Mouse (Mus musculus): ENCODE results near the gene Alg11. TPM values are rescaled to one million over a fixed set of nuclear protein-coding genes. Genes with fewer than 3 reads are reported as not detected.

Alg11 gene
- total RNA-seq, 1 experiment, result 44.7 TPM

GRCm38 (mm10) chr8:22047699-22048464, 12.6 kb upstream of the Alg11 start:
- Histone ChIP-seq H3K36me3 (ENCODE audit: control insufficient read depth, insufficient read depth, low read length, poor library complexity, severe bottlenecking) (no peaks in the 10 kb centered on the region), H3K9ac (ENCODE audit: insufficient read depth, low read depth, low read length, poor library complexity, severe bottlenecking) (no peak overlapping the region), H3K4me3 (ENCODE audit: insufficient read depth in 1 of 2, low read depth in 1 of 2, low read length in 2 of 2, poor library complexity in 1 of 2, severe bottlenecking in 1 of 2) (no peak overlapping the region), H3K9me3 (ENCODE audit: control insufficient read depth, insufficient read depth, low read depth, low read length) (no peaks in the 10 kb centered on the region), H3K4me1 (ENCODE audit: control insufficient read depth in 2 of 2, insufficient read depth in 2 of 2, low read length in 2 of 2, poor library complexity in 1 of 2) (peaks cover 0 to 5% of the 10 kb centered on the region in 2 experiments; a peak in 2 of 4 replicates), H3K27ac (ENCODE audit: insufficient read depth, low read depth, low read length, poor library complexity, severe bottlenecking) (no peak overlapping the region)
- TF ChIP-seq MAFK (IDR thresholded peaks at IDR 0.05; ENCODE audit: insufficient read depth, low read depth, low read length) (no peak), ZC3H11A (IDR thresholded peaks at IDR 0.05; ENCODE audit: borderline replicate concordance, low read depth, low read length) (0 out of 2 replicates have a peak, but pooled peaks have one; percentile 48), ZNF384 (IDR thresholded peaks at IDR 0.05; ENCODE audit: low read depth, low read length) (no peak), CHD2 (IDR thresholded peaks at IDR 0.05; ENCODE audit: low read depth, low read length) (no peak)
- DNase-seq (ENCODE audit: low read depth, low spot score), result peak; percentile 76
- in situ Hi-C loops (cut with MboI; ENCODE audit: low sequenced_read_pairs in 2 of 2, unreplicated experiment in 2 of 2), result no loop called here

GRCm38 (mm10) chr8:22054674-22055491, 5.6 kb upstream of the Alg11 start:
- in situ Hi-C loops (cut with MboI; ENCODE audit: low sequenced_read_pairs in 2 of 2, unreplicated experiment in 2 of 2), result no loop called here
- H3K4me3 ChIP-seq (ENCODE audit: insufficient read depth in 1 of 2, low read depth in 1 of 2, low read length in 2 of 2, poor library complexity in 1 of 2, severe bottlenecking in 1 of 2), result no peak overlapping the region
- H3K9ac ChIP-seq (ENCODE audit: insufficient read depth, low read depth, low read length, poor library complexity, severe bottlenecking), result no peak overlapping the region
- no peak for DNase-seq (ENCODE audit: low read depth, low spot score)
- no peaks in the 10 kb centered on the region for H3K36me3 ChIP-seq (ENCODE audit: control insufficient read depth, insufficient read depth, low read length, poor library complexity, severe bottlenecking)
- H3K9me3 ChIP-seq (ENCODE audit: control insufficient read depth, insufficient read depth, low read depth, low read length), result no peaks in the 10 kb centered on the region
- no peaks in the 10 kb centered on the region; a peak in 1 of 4 replicates for H3K4me1 ChIP-seq (ENCODE audit: control insufficient read depth in 2 of 2, insufficient read depth in 2 of 2, low read length in 2 of 2, poor library complexity in 1 of 2)
- TF ChIP-seq CHD2 (IDR thresholded peaks at IDR 0.05; ENCODE audit: low read depth, low read length) (no peak), HCFC1 (IDR thresholded peaks at IDR 0.05; ENCODE audit: borderline replicate concordance, insufficient read depth, low read length) (no peak), ZNF384 (IDR thresholded peaks at IDR 0.05; ENCODE audit: low read depth, low read length) (no peak), MAFK (IDR thresholded peaks at IDR 0.05; ENCODE audit: insufficient read depth, low read depth, low read length) (no peak), ZC3H11A (IDR thresholded peaks at IDR 0.05; ENCODE audit: borderline replicate concordance, low read depth, low read length) (no peak)
- no peak overlapping the region for H3K27ac ChIP-seq (ENCODE audit: insufficient read depth, low read depth, low read length, poor library complexity, severe bottlenecking)

- Histone ChIP-seq H3K4me1 (ENCODE audit: control insufficient read depth in 2 of 2, insufficient read depth in 2 of 2, low read length in 2 of 2, poor library complexity in 1 of 2) (no peaks in the 10 kb centered on the region; a peak in 1 of 4 replicates), H3K27ac (ENCODE audit: insufficient read depth, low read depth, low read length, poor library complexity, severe bottlenecking) (no peak overlapping the region), H3K36me3 (ENCODE audit: control insufficient read depth, insufficient read depth, low read length, poor library complexity, severe bottlenecking) (no peaks in the 10 kb centered on the region), H3K4me3 (ENCODE audit: insufficient read depth in 1 of 2, low read depth in 1 of 2, low read length in 2 of 2, poor library complexity in 1 of 2, severe bottlenecking in 1 of 2) (no peak overlapping the region), H3K9me3 (ENCODE audit: control insufficient read depth, insufficient read depth, low read depth, low read length) (no peaks in the 10 kb centered on the region), H3K9ac (ENCODE audit: insufficient read depth, low read depth, low read length, poor library complexity, severe bottlenecking) (no peak overlapping the region)
- TF ChIP-seq MAFK (IDR thresholded peaks at IDR 0.05; ENCODE audit: insufficient read depth, low read depth, low read length) (no peak), ZNF384 (IDR thresholded peaks at IDR 0.05; ENCODE audit: low read depth, low read length) (no peak), HCFC1 (IDR thresholded peaks at IDR 0.05; ENCODE audit: borderline replicate concordance, insufficient read depth, low read length) (no peak), CHD2 (IDR thresholded peaks at IDR 0.05; ENCODE audit: low read depth, low read length) (no peak)
- in situ Hi-C loops (cut with MboI; ENCODE audit: low sequenced_read_pairs in 2 of 2, unreplicated experiment in 2 of 2), result no loop called here
- no peak for DNase-seq (ENCODE audit: low read depth, low spot score)
Measured at GRCm38 (mm10) chr8:22055492-22055877, 5.0 kb upstream of the Alg11 start.

- Histone ChIP-seq H3K4me1 (ENCODE audit: control insufficient read depth in 2 of 2, insufficient read depth in 2 of 2, low read length in 2 of 2, poor library complexity in 1 of 2) (peaks cover 0 to 3% of the 10 kb centered on the region in 2 experiments; a peak in 2 of 4 replicates), H3K4me3 (ENCODE audit: insufficient read depth in 1 of 2, low read depth in 1 of 2, low read length in 2 of 2, poor library complexity in 1 of 2, severe bottlenecking in 1 of 2) (no peak overlapping the region), H3K9me3 (ENCODE audit: control insufficient read depth, insufficient read depth, low read depth, low read length) (no peaks in the 10 kb centered on the region), H3K9ac (ENCODE audit: insufficient read depth, low read depth, low read length, poor library complexity, severe bottlenecking) (no peak overlapping the region), H3K27ac (ENCODE audit: insufficient read depth, low read depth, low read length, poor library complexity, severe bottlenecking) (no peak overlapping the region), H3K36me3 (ENCODE audit: control insufficient read depth, insufficient read depth, low read length, poor library complexity, severe bottlenecking) (no peaks in the 10 kb centered on the region)
- in situ Hi-C loops (cut with MboI; ENCODE audit: low sequenced_read_pairs in 2 of 2, unreplicated experiment in 2 of 2), result no loop called here
- no peak for TF ChIP-seq ZC3H11A (IDR thresholded peaks at IDR 0.05; ENCODE audit: borderline replicate concordance, low read depth, low read length)
- no peak for TF ChIP-seq CHD2 (IDR thresholded peaks at IDR 0.05; ENCODE audit: low read depth, low read length)
- TF ChIP-seq MAFK (IDR thresholded peaks at IDR 0.05; ENCODE audit: insufficient read depth, low read depth, low read length), result no peak
- TF ChIP-seq ZNF384 (IDR thresholded peaks at IDR 0.05; ENCODE audit: low read depth, low read length), result no peak
- no peak for TF ChIP-seq HCFC1 (IDR thresholded peaks at IDR 0.05; ENCODE audit: borderline replicate concordance, insufficient read depth, low read length)
- no peak for DNase-seq (ENCODE audit: low read depth, low spot score)
Measured at GRCm38 (mm10) chr8:22056850-22057249, 3.7 kb upstream of the Alg11 start.

Measured in ES-E14 (cell line).